Mouse (Mus musculus): ENCODE results near the gene Glrx2. TPM values are rescaled to one million over a fixed set of nuclear protein-coding genes. Genes with fewer than 3 reads are reported as not detected.
"Not testable (repeated sequence)": the region's sequence is repeated elsewhere in the genome, so short reads cannot be mapped to it uniquely, and the experiment has no call there.

Glrx2 gene
- 63.7 TPM for polyA plus RNA-seq (2012; fragmentation: generic; extraction: Trizol)
- long read RNA-seq, experiment 1, transcript Glrx2-210 (4 exons, 3,337 nt): major isoform, 45 of 59 reads
- long read RNA-seq, experiment 1, transcript Glrx2-202 (4 exons, 580 nt): minor isoform, 8 of 59 reads
- long read RNA-seq, experiment 1, partial matches to known transcripts: 0 of 59 reads
- long read RNA-seq, experiment 1, other reads (novel, unspliced or antisense): 4 of 59 reads
- long read RNA-seq, experiment 2, transcript Glrx2-210 (4 exons, 3,337 nt): major isoform, 10 of 15 reads
- long read RNA-seq, experiment 2, partial matches to known transcripts: 1 of 15 reads
- long read RNA-seq, experiment 2, other reads (novel, unspliced or antisense): 4 of 15 reads

DNA sequence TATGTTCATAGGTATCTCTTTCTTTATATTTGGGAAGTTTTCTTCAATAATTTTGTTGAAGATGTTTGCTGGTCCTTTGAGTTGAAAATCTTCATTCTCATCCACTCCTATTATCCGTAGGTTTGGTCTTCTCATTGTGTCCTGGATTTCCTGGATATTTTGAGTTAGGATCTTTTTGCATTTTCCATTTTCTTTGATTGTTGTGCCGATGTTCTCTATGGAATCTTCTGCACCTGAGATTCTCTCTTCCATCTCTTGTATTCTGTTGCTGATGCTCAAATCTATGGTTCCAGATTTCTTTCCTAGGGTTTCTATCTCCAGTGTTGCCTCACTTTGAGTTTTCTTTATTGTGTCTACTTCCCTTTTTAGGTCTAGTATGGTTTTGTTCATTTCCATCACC is at the start of gene Glrx2:
Glrx2 (plus strand) TSS at position 301 of the 400 bp plus-strand sequence.
- not testable (repeated sequence) for H3K27me3 ChIP-seq (ENCODE audit: control insufficient read depth, insufficient read depth, insufficient read length); H3K79me2 ChIP-seq (ENCODE audit: control insufficient read depth, insufficient read depth); H3K79me3 ChIP-seq (ENCODE audit: low read depth); H3K4me3 ChIP-seq (ENCODE audit: insufficient read depth, poor library complexity, severe bottlenecking); H3K36me3 ChIP-seq (ENCODE audit: control insufficient read depth, insufficient read depth); H3ac ChIP-seq (ENCODE audit: control insufficient read depth, insufficient read length, low read depth)

GRCm38 (mm10) chr1:143675734-143676361 is 40.3 kb upstream of the Glrx2 start:
- H3K4me3 ChIP-seq (ENCODE audit: insufficient read depth, poor library complexity, severe bottlenecking): no peak overlapping the region
- no peak overlapping the region for H3ac ChIP-seq (ENCODE audit: control insufficient read depth, insufficient read length, low read depth)
- peaks cover 1% of the 10 kb centered on the region for H3K79me3 ChIP-seq (ENCODE audit: low read depth)
- no peaks in the 10 kb centered on the region for H3K27me3 ChIP-seq (ENCODE audit: control insufficient read depth, insufficient read depth, insufficient read length)
- peaks cover 68% of the 10 kb centered on the region for H3K36me3 ChIP-seq (ENCODE audit: control insufficient read depth, insufficient read depth)
- TF ChIP-seq CEBPB (IDR thresholded peaks at IDR 0.05; ENCODE audit: low read depth): no peak
- TF ChIP-seq MYOG (IDR thresholded peaks at IDR 0.05; ENCODE audit: control insufficient read depth, extremely low read depth, insufficient read length): no peak
- no peak for TF ChIP-seq FOSL1 (IDR thresholded peaks at IDR 0.05; ENCODE audit: insufficient read depth, low read length, poor library complexity, severe bottlenecking)
- TF ChIP-seq MAX (IDR thresholded peaks at IDR 0.05): no peak
- H3K79me2 ChIP-seq (ENCODE audit: control insufficient read depth, insufficient read depth): no peaks in the 10 kb centered on the region

DNA sequence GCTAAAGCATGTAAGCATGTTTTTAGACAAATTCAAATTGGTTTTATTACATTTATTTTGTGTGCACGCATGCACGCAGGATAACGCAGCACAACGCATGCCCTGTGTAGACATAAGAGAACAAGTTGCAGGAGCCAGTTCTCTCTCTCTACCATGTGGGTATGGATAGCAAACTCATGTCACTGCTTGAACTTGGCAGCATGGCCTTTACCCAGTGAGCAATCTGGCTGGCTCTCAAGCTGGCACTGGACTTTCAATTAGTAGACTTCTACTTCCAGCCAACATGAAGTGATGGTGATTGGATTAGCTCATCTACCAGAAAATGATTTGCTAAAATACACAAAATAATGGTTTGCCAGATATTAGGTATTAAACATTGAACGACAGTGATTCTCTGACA is 35.0 kb upstream of the Glrx2 start:
- Histone ChIP-seq H3K27me3 (ENCODE audit: control insufficient read depth, insufficient read depth, insufficient read length) (no peaks in the 10 kb centered on the region), H3ac (ENCODE audit: control insufficient read depth, insufficient read length, low read depth) (no peak overlapping the region), H3K79me3 (ENCODE audit: low read depth) (peaks cover 1% of the 10 kb centered on the region), H3K36me3 (ENCODE audit: control insufficient read depth, insufficient read depth) (peaks cover 62% of the 10 kb centered on the region), H3K4me3 (ENCODE audit: insufficient read depth, poor library complexity, severe bottlenecking) (no peak overlapping the region), H3K79me2 (ENCODE audit: control insufficient read depth, insufficient read depth) (no peaks in the 10 kb centered on the region)
- TF ChIP-seq MYOD1 (IDR thresholded peaks at IDR 0.05; ENCODE audit: control insufficient read depth, insufficient read length, low read depth) (no peak), CTCF (IDR thresholded peaks at IDR 0.05; ENCODE audit: control insufficient read depth, insufficient read depth, insufficient read length) (no peak)

- Histone ChIP-seq H3K4me3 (ENCODE audit: insufficient read depth, poor library complexity, severe bottlenecking) (no peak overlapping the region), H3K79me3 (ENCODE audit: low read depth) (no peaks in the 10 kb centered on the region), H3K79me2 (ENCODE audit: control insufficient read depth, insufficient read depth) (no peaks in the 10 kb centered on the region), H3ac (ENCODE audit: control insufficient read depth, insufficient read length, low read depth) (no peak overlapping the region), H3K36me3 (ENCODE audit: control insufficient read depth, insufficient read depth) (peaks cover 73% of the 10 kb centered on the region), H3K27me3 (ENCODE audit: control insufficient read depth, insufficient read depth, insufficient read length) (no peaks in the 10 kb centered on the region)
- TF ChIP-seq USF1 (IDR thresholded peaks at IDR 0.05; ENCODE audit: low read depth): no peak
- TF ChIP-seq CTCF (IDR thresholded peaks at IDR 0.05; ENCODE audit: control insufficient read depth, insufficient read depth, insufficient read length): no peak
- TF ChIP-seq MYOG (IDR thresholded peaks at IDR 0.05; ENCODE audit: control insufficient read depth, extremely low read depth, insufficient read length): no peak
- TF ChIP-seq FOSL1 (IDR thresholded peaks at IDR 0.05; ENCODE audit: insufficient read depth, low read length, poor library complexity, severe bottlenecking): no peak
Observed at GRCm38 (mm10) chr1:143684849-143685248, 31.3 kb upstream of the Glrx2 start.

GRCm38 (mm10) chr1:143701736-143702135 is 14.4 kb upstream of the Glrx2 start:
- peaks cover 18% of the 10 kb centered on the region for H3K36me3 ChIP-seq (ENCODE audit: control insufficient read depth, insufficient read depth)

GRCm38 (mm10) chr1:143702141-143702740 is 13.9 kb upstream of the Glrx2 start:
- Histone ChIP-seq H3K79me3 (ENCODE audit: low read depth) (peaks cover 46% of the 10 kb centered on the region), H3K4me3 (ENCODE audit: insufficient read depth, poor library complexity, severe bottlenecking) (peak overlapping the region; percentile 85), H3ac (ENCODE audit: control insufficient read depth, insufficient read length, low read depth) (peak overlapping the region; percentile 90), H3K36me3 (ENCODE audit: control insufficient read depth, insufficient read depth) (peaks cover 13% of the 10 kb centered on the region), H3K79me2 (ENCODE audit: control insufficient read depth, insufficient read depth) (peaks cover 52% of the 10 kb centered on the region), H3K27me3 (ENCODE audit: control insufficient read depth, insufficient read depth, insufficient read length) (no peaks in the 10 kb centered on the region)
- TF ChIP-seq MYOG (IDR thresholded peaks at IDR 0.05; ENCODE audit: control insufficient read depth, extremely low read depth, insufficient read length) (no peak), MAX (IDR thresholded peaks at IDR 0.05) (no peak), USF1 (IDR thresholded peaks at IDR 0.05; ENCODE audit: low read depth) (no peak), MYOD1 (IDR thresholded peaks at IDR 0.05; ENCODE audit: control insufficient read depth, insufficient read length, low read depth) (no peak), FOSL1 (IDR thresholded peaks at IDR 0.05; ENCODE audit: insufficient read depth, low read length, poor library complexity, severe bottlenecking) (no peak), CTCF (IDR thresholded peaks at IDR 0.05; ENCODE audit: control insufficient read depth, insufficient read depth, insufficient read length) (no peak), CEBPB (IDR thresholded peaks at IDR 0.05; ENCODE audit: low read depth) (no peak)

More at GRCm38 (mm10) chr1:143701736-143702135, 14.4 kb upstream of the Glrx2 start:
- Histone ChIP-seq H3K27me3 (ENCODE audit: control insufficient read depth, insufficient read depth, insufficient read length) (no peaks in the 10 kb centered on the region), H3K79me3 (ENCODE audit: low read depth) (peaks cover 50% of the 10 kb centered on the region), H3K79me2 (ENCODE audit: control insufficient read depth, insufficient read depth) (peaks cover 58% of the 10 kb centered on the region), H3ac (ENCODE audit: control insufficient read depth, insufficient read length, low read depth) (peak overlapping the region; percentile 59), H3K4me3 (ENCODE audit: insufficient read depth, poor library complexity, severe bottlenecking) (peak overlapping the region; percentile 85)
- TF ChIP-seq FOSL1 (IDR thresholded peaks at IDR 0.05; ENCODE audit: insufficient read depth, low read length, poor library complexity, severe bottlenecking) (no peak), MYOG (IDR thresholded peaks at IDR 0.05; ENCODE audit: control insufficient read depth, extremely low read depth, insufficient read length) (no peak), CEBPB (IDR thresholded peaks at IDR 0.05; ENCODE audit: low read depth) (no peak), MYOD1 (IDR thresholded peaks at IDR 0.05; ENCODE audit: control insufficient read depth, insufficient read length, low read depth) (no peak), MAX (IDR thresholded peaks at IDR 0.05) (no peak), CTCF (IDR thresholded peaks at IDR 0.05; ENCODE audit: control insufficient read depth, insufficient read depth, insufficient read length) (no peak), USF1 (IDR thresholded peaks at IDR 0.05; ENCODE audit: low read depth) (no peak)

All from C2C12 (cell line).